Mouse (Mus musculus) limb, embryonic 13.5 days (tissue): ENCODE data around the gene Pdcd7. TPM values are rescaled to one million over a fixed set of nuclear protein-coding genes. Genes with fewer than 3 reads are reported as not detected.
A peak's percentile ranks its signal among the peaks of the same experiment; 100 is the strongest.

Experiments used
- ATAC-seq: fragments of 200-750 bp; cut with Nextera tagmentation; 2 replicates; pipeline ENCODE4 v1.8.0; 2017; ENCODE audit warnings: low read depth, moderate number of reproducible peaks, moderate TSS enrichment; ENCODE audit not compliant: low FRiP score
- H3K27ac ChIP-seq: fragments of 300-500 bp; sonication (generic); 2 replicates; pipeline ENCODE4 v1.5.1; 2015; ENCODE audit warnings: inconsistent platforms, mild to moderate bottlenecking, moderate library complexity
- H3K27me3 ChIP-seq: fragments of 300-500 bp; sonication (generic); 2 replicates; pipeline ENCODE4 v1.6.1; 2015; ENCODE audit warnings: mild to moderate bottlenecking, inconsistent platforms
- H3K36me3 ChIP-seq: fragments of 300-500 bp; sonication (generic); 2 replicates; pipeline ENCODE4 v1.6.1; 2015; ENCODE audit warnings: inconsistent platforms, mild to moderate bottlenecking, moderate library complexity
- H3K4me1 ChIP-seq: fragments of 300-500 bp; sonication (generic); 2 replicates; pipeline ENCODE4 v1.6.1; 2015; ENCODE audit warnings: inconsistent platforms
- H3K4me2 ChIP-seq: fragments of 300-500 bp; sonication (generic); replicated peaks from 2 replicates; pipeline ENCODE4 v1.6.1; 2015; ENCODE audit warnings: inconsistent platforms, mild to moderate bottlenecking, moderate library complexity
- H3K4me3 ChIP-seq: fragments of 300-500 bp; sonication (generic); 2 replicates; pipeline ENCODE4 v1.5.1; 2015; ENCODE audit warnings: moderate library complexity, mild to moderate bottlenecking, inconsistent platforms
- H3K9ac ChIP-seq: fragments of 300-500 bp; sonication (generic); 2 replicates; pipeline ENCODE4 v1.6.1; 2015; ENCODE audit warnings: mild to moderate bottlenecking, inconsistent platforms
- H3K9me3 ChIP-seq: fragments of 300-500 bp; sonication (generic); 2 replicates; pipeline ENCODE4 v1.6.1; 2016; ENCODE audit warnings: inconsistent platforms
- WGBS: fragments of 180-500 bp; shearing (Covaris S2); methylation state at CpG from one replicate; pipeline ENCODE4 v1.1.7; 2015; 5-methylcytosine and 5-hydroxymethylcytosine counted together
- polyA plus RNA-seq: library from polyadenylated mRNA; unstranded; fragments of >200 nt; fragmentation: Nextera tagmentation; extraction: Ambion mirVana; gene quantifications from 2 replicates; pipeline ENCODE4 v1.2.1, GENCODE M21; 2015

Gene Pdcd7
- polyA plus RNA-seq, result 10.4 and 10.6 TPM in 2 replicates

- peaks cover 13% of the 10 kb centered on the region for H3K4me1 ChIP-seq
- H3K4me3 ChIP-seq, result peak within 1 kb of the TSS; percentile 100
- peak within 1 kb of the TSS; percentile 81 for H3K4me2 ChIP-seq
- no peaks in the 10 kb centered on the region for H3K36me3 ChIP-seq
- no peaks in the 10 kb centered on the region for H3K9me3 ChIP-seq
- peak; percentile 92 for ATAC-seq
- peak within 1 kb of the TSS; percentile 93 for H3K27ac ChIP-seq
- no peaks in the 10 kb centered on the region for H3K27me3 ChIP-seq
- peak within 1 kb of the TSS; percentile 98 for H3K9ac ChIP-seq
- WGBS, result under 1% methylated on average over 59 of the region's 59 CpGs
Measured at GRCm38 (mm10) chr9:65345854-65346475, at the start of gene Pdcd7. Gene Pdcd7 (plus strand): TSS chr9:65346104.

GRCm38 (mm10) chr9:65297056-65297455 is 48.8 kb upstream of the Pdcd7 start:
- no peak for ATAC-seq
- Histone ChIP-seq H3K4me3 (no peak overlapping the region), H3K9me3 (no peaks in the 10 kb centered on the region), H3K4me2 (no peak overlapping the region), H3K27ac (no peak overlapping the region), H3K4me1 (peaks cover 19% of the 10 kb centered on the region), H3K9ac (no peak overlapping the region), H3K27me3 (no peaks in the 10 kb centered on the region), H3K36me3 (peaks cover 35% of the 10 kb centered on the region)
- WGBS, result 96% methylated on average over 2 of the region's 2 CpGs

GRCm38 (mm10) chr9:65298761-65299160 is 47.1 kb upstream of the Pdcd7 start:
- Histone ChIP-seq H3K27me3 (no peaks in the 10 kb centered on the region), H3K4me3 (no peak overlapping the region), H3K9me3 (no peaks in the 10 kb centered on the region), H3K9ac (no peak overlapping the region), H3K4me1 (peaks cover 12% of the 10 kb centered on the region), H3K27ac (no peak overlapping the region), H3K4me2 (no peak overlapping the region), H3K36me3 (peaks cover 52% of the 10 kb centered on the region)
- ATAC-seq, result no peak
- WGBS, result 78% methylated on average over 3 of the region's 3 CpGs

GRCm38 (mm10) chr9:65299650-65300049 is 46.3 kb upstream of the Pdcd7 start:
- ATAC-seq, result no peak
- Histone ChIP-seq H3K27ac (no peak overlapping the region), H3K4me3 (no peak overlapping the region), H3K27me3 (no peaks in the 10 kb centered on the region), H3K4me1 (peaks cover 12% of the 10 kb centered on the region), H3K4me2 (no peak overlapping the region), H3K9me3 (no peaks in the 10 kb centered on the region), H3K36me3 (peaks cover 60% of the 10 kb centered on the region), H3K9ac (no peak overlapping the region)
- WGBS, result 97% methylated on average over 7 of the region's 7 CpGs

GRCm38 (mm10) chr9:65302327-65302983 is 43.4 kb upstream of the Pdcd7 start:
- Histone ChIP-seq H3K9ac (no peak overlapping the region), H3K4me2 (no peak overlapping the region), H3K27ac (no peak overlapping the region), H3K36me3 (peaks cover 80% of the 10 kb centered on the region), H3K4me3 (no peak overlapping the region), H3K4me1 (no peaks in the 10 kb centered on the region), H3K27me3 (no peaks in the 10 kb centered on the region), H3K9me3 (no peaks in the 10 kb centered on the region)
- no peak for ATAC-seq
- 97% methylated on average over 4 of the region's 4 CpGs for WGBS

GRCm38 (mm10) chr9:65303586-65303985 is 42.3 kb upstream of the Pdcd7 start:
- 95% methylated on average over 4 of the region's 4 CpGs for WGBS
- Histone ChIP-seq H3K4me2 (no peak overlapping the region), H3K27me3 (no peaks in the 10 kb centered on the region), H3K4me3 (no peak overlapping the region), H3K27ac (no peak overlapping the region), H3K36me3 (peaks cover 81% of the 10 kb centered on the region), H3K4me1 (no peaks in the 10 kb centered on the region), H3K9ac (no peak overlapping the region), H3K9me3 (no peaks in the 10 kb centered on the region)
- ATAC-seq, result no peak

GRCm38 (mm10) chr9:65304300-65304699 is 41.6 kb upstream of the Pdcd7 start:
- Histone ChIP-seq H3K36me3 (peaks cover 86% of the 10 kb centered on the region), H3K9ac (no peak overlapping the region), H3K27ac (no peak overlapping the region), H3K4me2 (no peak overlapping the region), H3K27me3 (no peaks in the 10 kb centered on the region), H3K4me3 (no peak overlapping the region), H3K4me1 (no peaks in the 10 kb centered on the region), H3K9me3 (no peaks in the 10 kb centered on the region)
- WGBS, result 65% methylated on average over 4 of the region's 4 CpGs
- no peak for ATAC-seq

GRCm38 (mm10) chr9:65306672-65307071 is 39.2 kb upstream of the Pdcd7 start:
- WGBS, result 92% methylated on average over 2 of the region's 2 CpGs

GRCm38 (mm10) chr9:65308011-65308410 is 37.9 kb upstream of the Pdcd7 start:
- H3K4me3 ChIP-seq, result no peak overlapping the region
- ATAC-seq, result no peak
- H3K9ac ChIP-seq, result no peak overlapping the region
- peaks cover 76% of the 10 kb centered on the region for H3K36me3 ChIP-seq
- no peaks in the 10 kb centered on the region for H3K4me1 ChIP-seq
- 84% methylated on average over 1 of the region's 1 CpGs for WGBS
- H3K4me2 ChIP-seq, result no peak overlapping the region
- H3K9me3 ChIP-seq, result no peaks in the 10 kb centered on the region
- H3K27ac ChIP-seq, result no peak overlapping the region
- no peaks in the 10 kb centered on the region for H3K27me3 ChIP-seq

More at GRCm38 (mm10) chr9:65306672-65307071, 39.2 kb upstream of the Pdcd7 start:
- peaks cover 76% of the 10 kb centered on the region for H3K36me3 ChIP-seq
- no peak overlapping the region for H3K27ac ChIP-seq
- H3K4me3 ChIP-seq, result no peak overlapping the region
- no peak overlapping the region for H3K4me2 ChIP-seq
- H3K4me1 ChIP-seq, result no peaks in the 10 kb centered on the region
- no peak overlapping the region for H3K9ac ChIP-seq
- H3K27me3 ChIP-seq, result no peaks in the 10 kb centered on the region
- ATAC-seq, result no peak
- H3K9me3 ChIP-seq, result no peaks in the 10 kb centered on the region

GRCm38 (mm10) chr9:65312669-65313357 is 33.1 kb upstream of the Pdcd7 start:
- Histone ChIP-seq H3K36me3 (peaks cover 65% of the 10 kb centered on the region), H3K4me3 (no peak overlapping the region), H3K27ac (no peak overlapping the region), H3K9me3 (no peaks in the 10 kb centered on the region), H3K4me1 (no peaks in the 10 kb centered on the region), H3K4me2 (no peak overlapping the region), H3K27me3 (no peaks in the 10 kb centered on the region), H3K9ac (no peak overlapping the region)
- no peak for ATAC-seq
- WGBS, result 96% methylated on average over 4 of the region's 4 CpGs

- WGBS, result 96% methylated on average over 1 of the region's 1 CpGs
Measured at GRCm38 (mm10) chr9:65313846-65314245, 32.1 kb upstream of the Pdcd7 start.

GRCm38 (mm10) chr9:65322255-65322900 is 23.5 kb upstream of the Pdcd7 start:
- Histone ChIP-seq H3K27me3 (no peaks in the 10 kb centered on the region), H3K4me2 (no peak overlapping the region), H3K9ac (no peak overlapping the region), H3K9me3 (no peaks in the 10 kb centered on the region), H3K36me3 (peaks cover 71% of the 10 kb centered on the region), H3K27ac (no peak overlapping the region), H3K4me1 (no peaks in the 10 kb centered on the region), H3K4me3 (no peak overlapping the region)
- 89% methylated on average over 11 of the region's 11 CpGs for WGBS
- ATAC-seq, result no peak

More at GRCm38 (mm10) chr9:65313846-65314245, 32.1 kb upstream of the Pdcd7 start:
- Histone ChIP-seq H3K4me1 (no peaks in the 10 kb centered on the region), H3K27ac (no peak overlapping the region), H3K4me3 (no peak overlapping the region), H3K4me2 (no peak overlapping the region), H3K27me3 (no peaks in the 10 kb centered on the region), H3K9ac (no peak overlapping the region), H3K36me3 (peaks cover 64% of the 10 kb centered on the region), H3K9me3 (no peaks in the 10 kb centered on the region)
- ATAC-seq, result no peak
